Mouse (Mus musculus) 416B (cell line): ENCODE data around the gene Ttll6.

Experiments
- DNase-seq: peaks from one replicate; pipeline ENCODE4 v3.0.0; 2011; ENCODE audit warnings: low read depth

Ttll6 gene

DNA sequence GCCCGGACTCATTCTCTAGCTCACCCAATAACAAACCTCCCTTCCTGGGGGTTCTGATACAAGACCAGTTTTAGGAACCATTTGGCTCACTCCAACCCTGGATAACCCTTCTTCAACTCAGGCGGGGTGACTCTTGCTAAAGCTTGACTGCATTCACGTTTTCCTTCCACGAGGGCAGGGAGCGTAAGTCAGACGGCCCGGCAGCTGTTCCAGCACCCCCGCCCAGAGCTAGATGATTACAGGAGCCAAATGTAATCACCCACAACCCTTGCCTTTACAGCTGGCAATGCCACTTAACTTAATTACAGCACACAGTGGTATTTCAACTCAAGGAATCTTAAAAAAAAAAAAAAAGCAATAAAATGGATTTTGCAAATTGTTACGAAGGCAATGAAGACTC is 34.5 kb downstream of the Ttll6 start:
- no peak for DNase-seq

DNA sequence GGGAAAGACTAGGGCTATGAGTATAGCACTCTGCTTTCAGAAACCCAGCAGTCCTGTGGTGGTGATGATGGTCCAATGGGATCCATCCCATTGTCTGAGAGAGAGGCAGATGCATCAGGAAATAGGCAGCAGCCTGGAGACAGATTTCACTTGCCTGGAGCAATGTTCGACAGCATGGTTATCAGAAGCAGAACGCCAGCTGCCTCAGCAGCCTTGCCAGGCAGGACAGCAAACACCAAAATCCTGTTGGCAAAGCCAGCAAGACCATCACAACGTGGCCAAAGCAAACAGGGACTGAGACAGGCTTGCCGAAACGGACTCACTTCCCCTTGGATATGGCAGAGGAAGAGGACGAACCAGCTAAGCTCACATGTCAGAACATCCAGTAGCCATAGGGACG is 35.4 kb downstream of the Ttll6 start:
- DNase-seq = no peak

DNA sequence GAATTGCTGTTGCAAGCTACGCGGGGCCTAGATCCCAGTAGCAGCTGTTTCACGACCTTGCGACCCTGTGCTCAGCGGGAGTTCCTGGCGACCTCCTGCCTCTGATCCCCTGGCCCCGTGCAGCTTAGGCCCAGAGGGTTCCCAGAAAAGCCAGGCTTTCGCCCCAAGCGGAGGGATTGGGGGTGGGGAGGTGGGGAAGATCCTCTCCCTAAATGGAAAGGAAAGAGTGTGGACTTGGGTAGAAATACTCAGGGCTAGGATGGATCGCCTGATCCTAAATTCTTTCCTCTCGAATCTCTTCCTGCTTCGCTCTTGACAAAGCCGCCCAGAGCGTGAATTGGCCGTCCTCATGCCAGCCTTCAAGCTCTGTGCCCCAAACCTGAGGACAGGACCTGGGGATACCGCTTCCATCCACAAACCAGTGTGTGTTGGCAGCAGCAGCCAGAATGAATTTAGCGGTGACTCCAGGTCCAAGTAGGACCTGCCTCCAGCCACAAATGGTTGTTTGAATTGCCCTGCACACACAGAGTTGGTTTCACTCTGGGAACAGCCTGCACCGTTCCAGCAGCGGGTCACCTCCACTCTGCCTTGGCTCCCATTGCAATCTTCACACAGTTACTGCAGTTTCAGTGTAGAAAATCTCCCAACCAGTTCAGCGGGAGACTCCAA is 37.3 kb downstream of the Ttll6 start:
- DNase-seq = no peak

DNA sequence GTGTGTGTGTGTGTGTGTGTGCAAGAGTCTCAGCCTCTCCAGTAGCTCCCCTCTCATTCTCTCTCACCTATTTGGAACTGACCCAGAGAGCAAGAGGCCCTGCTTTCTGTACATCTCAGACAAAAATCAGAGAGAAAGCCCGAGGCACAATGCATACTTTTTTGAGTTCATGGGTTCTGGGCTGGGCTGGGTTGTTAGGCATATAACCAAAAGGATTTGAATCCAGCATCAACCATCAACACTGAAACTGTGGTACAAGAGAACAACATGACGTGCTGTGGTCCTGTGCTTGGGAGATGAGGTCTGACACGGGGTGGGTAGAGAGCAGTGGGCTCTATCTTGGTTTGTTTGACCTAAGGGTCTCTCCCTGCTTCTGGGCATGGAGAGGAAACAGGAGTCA is 38.0 kb downstream of the Ttll6 start:
- no peak for DNase-seq

DNA sequence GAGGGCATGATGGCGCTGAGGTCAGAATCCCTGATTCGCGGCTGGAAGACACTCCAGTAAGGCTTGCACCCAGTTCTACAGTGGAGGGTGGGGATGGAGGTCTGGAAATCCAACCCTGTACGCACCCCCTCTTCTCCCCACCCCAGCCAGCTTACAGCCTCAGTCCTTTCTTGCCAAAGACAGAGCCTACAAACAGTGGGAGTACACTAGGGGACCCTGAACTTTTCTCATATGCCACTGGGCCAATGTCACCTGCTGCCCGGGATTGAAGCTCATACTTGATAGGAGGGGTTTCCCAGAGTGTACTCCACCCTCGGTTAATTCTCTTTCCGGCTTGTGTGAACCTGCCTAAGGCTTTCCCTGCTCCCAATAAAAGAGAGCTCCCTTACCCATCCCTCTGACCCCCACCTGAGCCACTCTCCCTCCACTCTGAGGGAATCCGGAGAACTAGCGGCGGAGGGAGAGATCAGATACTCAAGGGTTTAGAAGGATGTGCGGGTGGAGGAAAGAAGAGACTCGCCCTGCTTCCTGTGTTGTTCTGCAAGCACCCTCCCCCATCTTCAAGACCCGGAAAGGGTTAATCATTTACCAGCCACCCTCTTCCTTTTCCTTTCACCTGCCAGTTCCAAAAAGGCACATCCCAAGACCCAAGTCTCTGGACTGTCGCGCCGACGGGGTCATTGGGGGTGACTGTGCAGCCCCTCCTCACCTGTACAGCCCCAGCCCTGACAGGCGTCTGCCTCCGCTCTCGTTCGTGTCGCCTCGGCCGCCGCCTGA is 39.1 kb downstream of the Ttll6 start:
- no peak for DNase-seq

DNA sequence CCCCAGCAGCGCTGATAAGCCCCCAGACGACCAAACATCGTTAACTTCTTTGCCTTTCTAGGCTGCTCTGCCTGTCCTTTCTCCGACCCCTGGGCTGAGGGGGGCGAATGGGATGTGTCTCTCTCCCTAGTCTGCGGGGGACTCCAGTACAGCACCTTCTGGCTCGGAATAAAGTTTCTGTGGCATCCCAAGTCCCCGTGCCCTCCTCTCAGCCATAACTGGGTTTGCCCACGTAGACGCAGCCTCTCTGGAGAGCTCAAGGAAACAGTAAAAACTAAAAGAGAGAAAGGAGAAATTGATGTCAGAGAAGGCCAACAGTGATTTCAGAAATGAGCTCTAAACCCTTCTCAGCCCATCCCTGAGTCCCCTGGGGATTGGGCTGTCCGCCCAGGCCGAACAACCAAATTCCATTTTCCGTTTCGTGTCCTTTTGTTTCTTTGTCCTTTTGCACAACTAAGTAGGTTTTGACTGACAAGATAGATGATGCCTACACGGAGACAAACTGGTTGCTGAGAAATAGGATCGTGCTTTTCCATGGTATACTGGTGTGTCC is 39.8 kb downstream of the Ttll6 start:
- no peak for DNase-seq

DNA sequence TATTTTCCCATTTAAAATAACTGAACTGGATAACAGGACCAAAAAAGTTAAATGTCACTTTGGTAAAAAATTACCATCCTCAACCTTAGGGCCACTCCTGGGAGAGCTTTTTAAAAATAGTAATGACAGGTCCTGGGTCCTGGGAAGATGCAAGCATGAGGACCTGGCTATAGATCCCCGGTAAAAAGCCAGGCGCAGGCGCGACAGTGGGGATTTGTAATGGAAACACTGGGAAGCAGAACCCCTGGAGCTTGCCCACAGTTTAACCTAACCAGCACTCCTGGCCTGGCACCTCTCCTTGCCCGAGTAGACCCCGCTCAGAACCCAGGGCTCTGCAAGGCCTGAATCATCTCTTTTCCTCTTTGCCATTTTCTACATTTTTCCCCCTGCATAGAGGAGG is 41.3 kb downstream of the Ttll6 start:
- DNase-seq = no peak

DNA sequence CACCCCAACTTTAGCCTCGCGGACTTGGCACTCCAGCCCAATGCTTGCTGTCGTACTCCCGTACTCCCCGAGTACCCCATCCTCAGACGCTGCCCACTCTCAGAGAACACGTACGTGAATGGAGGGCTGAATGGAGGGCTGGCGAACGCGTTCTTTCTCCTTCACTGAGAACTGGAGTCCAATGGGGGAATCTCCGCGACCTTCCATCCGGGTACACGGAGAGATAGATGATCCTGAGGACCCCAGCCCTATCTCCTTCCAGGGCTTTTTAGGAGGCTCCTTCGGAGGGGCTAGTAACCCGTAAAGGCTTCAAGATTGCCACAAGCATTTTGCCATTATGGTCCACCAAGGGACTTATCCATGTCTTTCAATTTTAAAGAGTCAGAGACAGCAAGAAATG is 41.9 kb downstream of the Ttll6 start:
- no peak for DNase-seq

GRCm38 (mm10) chr11:96175951-96176530 is 42.5 kb downstream of the Ttll6 start:
- DNase-seq = no peak

DNA sequence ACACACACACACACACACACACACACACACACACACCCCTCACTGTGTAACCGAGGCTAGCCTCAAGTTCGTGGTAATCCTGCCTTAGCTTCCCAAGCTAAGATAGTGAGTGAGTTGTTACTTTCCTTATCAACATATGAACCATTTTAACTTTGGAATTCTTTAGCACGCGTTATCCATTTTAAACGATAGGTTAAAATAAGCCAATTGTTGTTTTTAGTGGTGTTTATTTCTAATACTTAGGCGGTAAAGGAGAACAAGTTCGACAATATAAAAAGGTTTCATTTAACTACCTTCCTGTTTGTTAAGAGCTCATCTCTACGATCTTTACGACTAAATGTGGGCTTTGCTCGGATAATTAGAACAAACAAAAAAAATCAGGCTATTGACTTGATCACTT is 43.3 kb downstream of the Ttll6 start:
- no peak for DNase-seq

GRCm38 (mm10) chr11:96177546-96178174 is 44.1 kb downstream of the Ttll6 start:
- no peak for DNase-seq

GRCm38 (mm10) chr11:96178356-96178755 is 44.8 kb downstream of the Ttll6 start:
- no peak for DNase-seq

DNA sequence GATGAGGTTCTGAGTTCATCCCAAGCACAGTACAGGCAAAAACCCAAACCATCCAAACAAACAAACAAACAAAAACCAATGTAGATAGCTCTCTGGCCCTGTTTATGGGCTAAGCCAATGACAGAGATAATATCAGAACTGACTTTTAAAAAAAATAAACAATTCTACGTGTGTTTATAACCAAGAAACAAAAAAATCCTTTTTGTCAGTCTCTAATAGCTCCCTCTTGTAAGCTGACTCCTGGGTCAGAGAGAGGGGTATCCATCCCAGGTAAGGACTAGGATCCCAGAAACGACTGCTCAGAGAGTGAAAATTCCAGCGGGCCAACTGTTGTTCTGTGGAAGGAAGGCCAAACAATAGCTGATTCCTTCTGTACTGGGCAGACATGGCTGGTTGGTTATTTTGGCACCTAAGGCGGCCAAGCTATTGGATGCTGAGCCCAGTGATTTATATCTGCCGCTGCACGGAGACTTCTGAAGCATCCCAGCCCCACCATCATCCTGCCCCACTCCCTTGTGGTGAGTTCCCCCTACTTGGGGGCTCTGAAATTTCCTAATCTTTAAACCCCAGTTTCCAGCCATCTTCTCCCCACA is 45.4 kb downstream of the Ttll6 start:
- no peak for DNase-seq

GRCm38 (mm10) chr11:96181061-96181460 is 47.5 kb downstream of the Ttll6 start:
- no peak for DNase-seq

DNA sequence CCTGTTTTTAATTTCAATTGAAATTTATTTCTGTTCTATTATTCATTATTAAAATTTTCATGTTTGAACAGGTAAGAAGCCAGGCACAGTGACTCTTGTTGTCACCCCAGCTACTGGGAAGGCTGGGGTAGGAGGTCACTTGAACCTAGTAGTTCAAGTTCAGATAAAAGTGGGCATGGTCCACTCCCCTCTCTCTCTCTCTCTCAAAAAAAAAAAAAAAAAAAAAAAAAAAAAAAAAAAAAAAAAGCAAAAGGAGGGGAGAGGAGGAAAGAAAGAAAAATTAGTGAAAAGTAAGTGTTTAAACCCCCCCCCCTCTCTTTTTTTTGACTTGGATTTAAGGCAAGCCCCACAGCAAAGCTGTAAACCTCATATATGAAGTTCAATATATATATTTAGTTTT is 50.6 kb downstream of the Ttll6 start:
- no peak for DNase-seq

- DNase-seq = no peak
Measured at GRCm38 (mm10) chr11:96187321-96187720, 53.7 kb downstream of the Ttll6 start.

DNA sequence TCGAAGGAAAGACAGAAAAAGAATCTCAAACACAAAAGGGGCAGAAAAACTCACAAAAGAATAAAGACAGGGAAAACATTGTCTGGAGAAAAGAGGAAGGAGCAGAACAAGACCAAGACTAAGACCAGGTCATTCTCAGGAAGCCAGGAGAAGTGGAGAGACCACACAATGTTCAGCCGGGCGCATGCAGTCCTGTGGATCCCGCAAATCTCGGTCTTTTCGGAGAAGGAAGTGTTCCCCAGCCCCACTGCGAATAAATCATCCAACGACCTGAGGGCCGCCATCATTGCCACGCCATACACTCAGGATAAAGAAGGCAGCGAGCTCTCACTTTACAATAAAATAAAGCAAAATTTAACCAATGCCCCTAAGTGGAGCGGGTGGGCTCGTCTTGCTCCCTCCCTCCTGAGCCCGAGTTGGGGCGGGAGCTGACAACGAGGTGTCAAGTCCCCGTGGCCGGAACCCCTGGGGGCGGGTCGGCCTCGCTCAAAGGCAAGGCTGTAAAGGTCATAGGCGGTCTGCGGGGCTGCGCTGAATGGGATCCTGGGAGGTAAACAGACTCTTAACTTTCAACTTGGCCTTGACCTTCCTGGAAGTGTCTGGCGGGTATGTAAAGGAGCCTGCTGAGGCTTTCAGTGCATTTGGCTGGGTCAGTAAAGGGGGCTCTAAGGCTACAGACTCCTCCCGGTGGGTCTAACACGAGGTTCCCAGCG is 56.4 kb downstream of the Ttll6 start:
- no peak for DNase-seq

GRCm38 (mm10) chr11:96191132-96191531 is 57.5 kb downstream of the Ttll6 start:
- no peak for DNase-seq

GRCm38 (mm10) chr11:96193521-96194400 is 60.2 kb downstream of the Ttll6 start, which contains the start of gene Hoxb13:
Hoxb13 (plus strand) TSS chr11:96194316.
- DNase-seq = no peak

- no peak for DNase-seq
Measured at GRCm38 (mm10) chr11:96194401-96194710, 60.8 kb downstream of the Ttll6 start.
